In the genomic region with DNA sequence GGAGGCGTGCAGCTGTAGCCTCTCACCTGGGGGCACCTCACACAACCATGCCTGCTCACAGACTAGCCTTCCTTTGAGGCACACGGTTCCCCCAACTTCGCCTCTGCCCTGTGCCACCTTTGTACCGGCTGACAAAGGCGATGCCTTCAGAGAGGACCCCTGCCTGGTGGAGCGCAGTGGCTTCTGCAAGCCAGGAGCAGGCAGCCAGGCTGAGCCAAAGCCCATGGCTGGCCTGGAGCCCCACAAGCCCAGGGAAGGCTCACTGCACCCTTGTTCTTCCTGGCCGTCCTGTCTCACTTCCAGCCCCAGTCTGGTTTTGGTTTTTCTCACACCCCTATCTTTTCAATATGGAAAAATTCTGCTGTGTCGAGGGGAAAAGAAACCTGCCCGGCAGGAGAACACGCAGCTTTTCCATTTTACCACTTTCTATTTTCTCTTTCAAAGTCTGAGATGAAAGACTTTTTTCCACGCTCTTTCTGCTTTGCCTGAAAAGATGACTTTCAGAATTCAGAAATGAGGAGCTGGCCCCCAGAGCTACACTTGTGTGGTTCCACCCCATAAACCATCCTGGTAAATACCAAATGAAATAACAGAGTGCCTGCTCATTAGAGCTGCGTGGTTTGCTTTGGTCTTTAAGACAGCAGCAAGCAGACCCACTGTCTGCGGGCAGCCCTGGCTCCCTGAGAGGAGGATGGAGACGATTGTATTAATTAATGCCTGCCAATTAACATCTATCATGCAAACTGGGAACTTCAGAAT, we compare ENCODE assay signal across 7 mouse cellular contexts. TPM values are rescaled to one million over a fixed set of nuclear protein-coding genes. Genes with fewer than 3 reads are reported as not detected.
A peak's percentile ranks its signal among the peaks of the same experiment; 100 is the strongest.
DNase-seq lines count a peak whose midpoint lies in the region; ATAC-seq lines count a peak whose summit lies in the region.

No protein-coding gene starts in this region.

- no peaks in the 10 kb centered on the region for H3K36me3 ChIP-seq in kidney, embryonic 14.5 days (ENCODE audit: control insufficient read depth, insufficient read depth, low read length)
- no peaks in the 10 kb centered on the region for H3K36me3 ChIP-seq in embryonic facial prominence, embryonic 14.5 days (ENCODE audit: control insufficient read depth, insufficient read depth, low read length)
- H3K36me3 ChIP-seq in hindbrain, embryonic 14.5 days (replicated peaks; ENCODE audit: control insufficient read depth, insufficient read depth), result no peaks in the 10 kb centered on the region; the same call in 1 of the 2 replicates
- no peaks in the 10 kb centered on the region for H3K36me3 ChIP-seq in midbrain, embryonic 16.5 days (ENCODE audit: control insufficient read depth, insufficient read depth, low read length)

- peaks cover 16% of the 10 kb centered on the region for H3K4me1 ChIP-seq in kidney, embryonic 14.5 days (ENCODE audit: control insufficient read depth, insufficient read depth, low read length)
- H3K4me1 ChIP-seq in embryonic facial prominence, embryonic 14.5 days (ENCODE audit: control insufficient read depth, insufficient read depth, low read length), result peaks cover 36% of the 10 kb centered on the region
- H3K4me1 ChIP-seq in hindbrain, embryonic 14.5 days (replicated peaks; ENCODE audit: control insufficient read depth, insufficient read depth, low read length), result peaks cover 24% of the 10 kb centered on the region
- peaks cover 30% of the 10 kb centered on the region for H3K4me1 ChIP-seq in midbrain, embryonic 16.5 days (ENCODE audit: control insufficient read depth, insufficient read depth, low read length)

- no peak for DNase-seq in kidney, postnatal 10 days
- DNase-seq in embryonic facial prominence, embryonic 14.5 days (ENCODE audit: low spot score), result peak; percentile 46
- no peak for DNase-seq in hindbrain, embryonic 14.5 days (ENCODE audit: low spot score)
- DNase-seq in cerebellum, adult 9-10 months, result no peak
- no peak for DNase-seq in natural killer cell, adult 2 months (ENCODE audit: low spot score in 2 of 2)

- ATAC-seq in kidney, embryonic 14.5 days (ENCODE audit: low FRiP score, low TSS enrichment), result 0 out of 2 replicates have a peak, but pooled peaks have one; percentile 10
- ATAC-seq in embryonic facial prominence, embryonic 14.5 days (ENCODE audit: low read depth), result no peak
- 0 out of 2 replicates have a peak, but pooled peaks have one; percentile 11 for ATAC-seq in hindbrain, embryonic 14.5 days (ENCODE audit: low FRiP score)
- ATAC-seq in midbrain, embryonic 16.5 days, result no peak

- WGBS in kidney, embryonic 14.5 days, result 60% methylated on average over 14 of the region's 14 CpGs
- 64% methylated on average over 13 of the region's 14 CpGs for WGBS in embryonic facial prominence, embryonic 14.5 days
- WGBS in hindbrain, embryonic 14.5 days, result 40% methylated on average over 14 of the region's 14 CpGs
- WGBS in midbrain, embryonic 16.5 days, result 35% methylated on average over 14 of the region's 14 CpGs

- H3K27ac ChIP-seq in kidney, embryonic 14.5 days (ENCODE audit: low read depth, low read length), result no peak overlapping the region
- peak overlapping the region; percentile 80 for H3K27ac ChIP-seq in embryonic facial prominence, embryonic 14.5 days (replicated peaks; ENCODE audit: low read depth, low read length)
- peak overlapping the region; percentile 21 for H3K27ac ChIP-seq in hindbrain, embryonic 14.5 days
- H3K27ac ChIP-seq in midbrain, embryonic 16.5 days (ENCODE audit: low read length), result peak overlapping the region; percentile 66

- no peak overlapping the region for H3K4me2 ChIP-seq in kidney, embryonic 14.5 days (replicated peaks; ENCODE audit: low read depth, low read length)
- no peak overlapping the region for H3K4me2 ChIP-seq in embryonic facial prominence, embryonic 14.5 days (ENCODE audit: low read depth, low read length)
- H3K4me2 ChIP-seq in hindbrain, embryonic 14.5 days (replicated peaks), result no peak overlapping the region
- no peak overlapping the region for H3K4me2 ChIP-seq in midbrain, embryonic 16.5 days (ENCODE audit: low read length)

- H3K9me3 ChIP-seq in kidney, embryonic 14.5 days (ENCODE audit: control insufficient read depth, low read length), result no peaks in the 10 kb centered on the region
- H3K9me3 ChIP-seq in embryonic facial prominence, embryonic 14.5 days (ENCODE audit: control insufficient read depth, low read length), result no peaks in the 10 kb centered on the region
- no peaks in the 10 kb centered on the region for H3K9me3 ChIP-seq in hindbrain, embryonic 14.5 days (ENCODE audit: control insufficient read depth, low read length)
- H3K9me3 ChIP-seq in midbrain, embryonic 16.5 days (replicated peaks; ENCODE audit: control insufficient read depth, low read length, poor library complexity, severe bottlenecking), result no peaks in the 10 kb centered on the region

- no peaks in the 10 kb centered on the region for H3K27me3 ChIP-seq in kidney, embryonic 14.5 days (ENCODE audit: control insufficient read depth, insufficient read depth, low read length)
- no peaks in the 10 kb centered on the region for H3K27me3 ChIP-seq in embryonic facial prominence, embryonic 14.5 days (replicated peaks; ENCODE audit: control insufficient read depth, insufficient read depth, low read length)
- H3K27me3 ChIP-seq in hindbrain, embryonic 14.5 days (ENCODE audit: control insufficient read depth, insufficient read depth, low read length), result no peaks in the 10 kb centered on the region
- H3K27me3 ChIP-seq in midbrain, embryonic 16.5 days (ENCODE audit: control insufficient read depth, insufficient read depth, low read depth, low read length), result no peaks in the 10 kb centered on the region

- H3K9ac ChIP-seq in kidney, embryonic 14.5 days (ENCODE audit: low read depth, low read length), result 0 out of 2 replicates have a peak overlapping the region, but pooled peaks have one; percentile 7
- peak overlapping the region; percentile 20; the same call in 1 of the 2 replicates for H3K9ac ChIP-seq in embryonic facial prominence, embryonic 14.5 days (ENCODE audit: low read depth, low read length)
- H3K9ac ChIP-seq in hindbrain, embryonic 14.5 days, result peak overlapping the region; percentile 30; the same call in 1 of the 2 replicates
- H3K9ac ChIP-seq in midbrain, embryonic 16.5 days (ENCODE audit: low read depth, low read length), result no peak overlapping the region; the same call in 1 of the 2 replicates

- H3K4me3 ChIP-seq in kidney, embryonic 14.5 days (ENCODE audit: low read length), result no peak overlapping the region
- H3K4me3 ChIP-seq in embryonic facial prominence, embryonic 14.5 days (ENCODE audit: low read depth, low read length), result no peak overlapping the region
- H3K4me3 ChIP-seq in hindbrain, embryonic 14.5 days (replicated peaks; ENCODE audit: low read length), result no peak overlapping the region
- H3K4me3 ChIP-seq in midbrain, embryonic 16.5 days (ENCODE audit: low read depth, low read length), result no peak overlapping the region

RNA-seq across cellular contexts. Expression of gene Angptl2, which starts 36.5 kb away (rescaled TPM):
- polyA plus RNA-seq in kidney, embryonic 14.5 days (2014; fragmentation: Nextera tagmentation; extraction: Ambion mirVana), result 21.1 and 27.0 TPM in 2 replicates
- 57.9 and 62.6 TPM in 2 replicates for polyA plus RNA-seq in embryonic facial prominence, embryonic 14.5 days (2014; fragmentation: Nextera tagmentation; extraction: Ambion mirVana)
- polyA plus RNA-seq in hindbrain, embryonic 14.5 days (2014; fragmentation: Nextera tagmentation; extraction: Ambion mirVana), result 12.2 and 14.1 TPM in 2 replicates
- 9.8 and 10.6 TPM in 2 replicates for polyA plus RNA-seq in midbrain, embryonic 16.5 days (2015; fragmentation: Nextera tagmentation; extraction: Ambion mirVana)

RNA-seq across cellular contexts. Expression of gene Garnl3, which starts 47.9 kb away (rescaled TPM):
- polyA plus RNA-seq in kidney, embryonic 14.5 days (2014; fragmentation: Nextera tagmentation; extraction: Ambion mirVana), result 11.6 and 12.1 TPM in 2 replicates
- 12.4 and 14.1 TPM in 2 replicates for polyA plus RNA-seq in embryonic facial prominence, embryonic 14.5 days (2014; fragmentation: Nextera tagmentation; extraction: Ambion mirVana)
- polyA plus RNA-seq in hindbrain, embryonic 14.5 days (2014; fragmentation: Nextera tagmentation; extraction: Ambion mirVana), result 67.2 and 67.5 TPM in 2 replicates
- 71.6 and 75.8 TPM in 2 replicates for polyA plus RNA-seq in midbrain, embryonic 16.5 days (2015; fragmentation: Nextera tagmentation; extraction: Ambion mirVana)

Comparison
In these comparisons a context has a peak if more than half of its experiments do, and no peak if none do; other contexts are left out.
1. ATAC-seq: peak in kidney, embryonic 14.5 days (single experiment) and hindbrain, embryonic 14.5 days (single experiment); none in embryonic facial prominence, embryonic 14.5 days (single experiment) and midbrain, embryonic 16.5 days (single experiment).